Mouse (Mus musculus) kidney, adult 2 months (tissue): ENCODE data around the gene Tshz2.

ENCODE experiments used
- CTCF ChIP-seq: fragments of 200-500 bp; conservative IDR thresholded peaks from 2 replicates; pipeline ENCODE4 v1.5.1; 2011; ENCODE audit warnings: low read depth, mild to moderate bottlenecking, control low read depth, low read length, moderate library complexity, mixed read lengths; ENCODE audit not compliant: insufficient read depth, insufficient read length
- POLR2A ChIP-seq: fragments of 200-500 bp; IDR thresholded peaks from one replicate; pipeline ENCODE4 v1.6.1; 2011; ENCODE audit warnings: low read depth, low read length, control low read depth

DNA sequence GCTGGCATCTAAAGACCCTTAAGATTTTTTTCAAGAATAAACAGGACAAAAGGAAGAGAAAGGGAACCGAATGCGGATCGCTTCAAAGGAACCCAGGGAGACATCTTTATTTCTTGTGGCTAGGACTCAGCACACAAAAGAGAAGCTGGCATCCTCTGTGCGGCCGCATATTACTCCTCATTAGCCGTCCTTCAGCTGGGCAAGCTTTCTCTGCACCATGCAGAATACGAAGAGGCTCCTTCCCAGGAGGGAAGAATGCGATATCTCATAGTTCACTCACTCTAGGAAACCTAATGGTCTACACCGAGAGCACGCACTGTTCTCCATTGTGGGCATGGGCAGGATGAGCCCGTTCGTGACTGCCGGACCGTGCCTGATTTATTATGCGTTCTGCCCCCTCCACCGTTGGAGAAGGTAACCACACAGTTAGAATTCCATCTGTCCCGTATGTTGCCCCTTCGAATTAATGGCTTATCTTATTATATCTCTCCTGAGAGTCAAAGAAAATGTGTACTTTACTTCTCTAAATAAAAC, 89.0 kb downstream of the Tshz2 start:
- TF ChIP-seq CTCF (no peak), POLR2A (no peak)
